Mouse (Mus musculus): ENCODE results near the gene F2.

DNA sequence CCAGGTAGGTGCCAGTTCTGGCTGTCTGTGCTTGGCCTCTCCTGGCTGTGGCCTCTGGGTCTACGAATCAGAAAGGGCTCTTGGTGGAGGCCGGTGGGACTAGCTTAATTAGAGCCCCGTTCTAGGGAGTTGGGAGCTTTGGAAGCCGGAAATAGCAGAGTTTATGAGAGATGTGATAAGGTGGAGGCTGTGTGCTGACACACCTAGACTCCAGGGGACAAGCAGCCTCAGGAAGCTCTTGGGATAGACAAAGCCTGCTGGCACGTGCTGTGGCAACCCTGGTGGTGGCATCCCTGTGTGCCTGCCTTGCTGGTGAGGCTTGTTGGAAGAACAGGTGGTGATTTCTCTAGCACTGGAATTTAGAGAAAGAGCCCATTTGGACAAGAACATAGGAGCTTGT is 19.2 kb upstream of the F2 start:
- TF ChIP-seq POLR2A (IDR thresholded peaks at IDR 0.05; ENCODE audit: control insufficient read depth, low read depth, low read length) (no peak), CTCF (IDR thresholded peaks at IDR 0.05; ENCODE audit: control insufficient read depth, insufficient read depth, insufficient replicate concordance, low read depth, low read length) (no peak)
